Mouse (Mus musculus): ENCODE data around the gene Fam160a2. TPM values are rescaled to one million over a fixed set of nuclear protein-coding genes. Genes with fewer than 3 reads are reported as not detected.

Fam160a2 gene
- total RNA-seq, 2 experiments from 2014 or later, result 21.0 to 24.9 TPM

Other genes starting within 250 kb of the Fam160a2 start
- gene Olfr684, start 236.4 kb downstream of the Fam160a2 start, total RNA-seq (2021), result not detected
- not detected for gene Olfr685, start 214.0 kb downstream of the Fam160a2 start, total RNA-seq (2021)
- gene Olfr686, start 192.6 kb downstream of the Fam160a2 start, total RNA-seq (2021), result not detected
- gene Olfr688, start 112.0 kb downstream of the Fam160a2 start, total RNA-seq (2021), result not detected
- not detected for gene Olfr689, start 88.9 kb downstream of the Fam160a2 start, total RNA-seq (2021)
- gene Olfr690, start 66.0 kb downstream of the Fam160a2 start, total RNA-seq (2021), result not detected
- not detected for gene Olfr691, start 57.8 kb downstream of the Fam160a2 start, total RNA-seq (2021)
- gene Olfr692, start 31.8 kb downstream of the Fam160a2 start, total RNA-seq (2021), result not detected
- gene Gm5901, start 25.0 kb downstream of the Fam160a2 start, total RNA-seq (2021), result not detected
- not detected for gene Cnga4, start 4.5 kb upstream of the Fam160a2 start, total RNA-seq (2021)
- not detected for gene Cckbr, start 25.7 kb upstream of the Fam160a2 start, total RNA-seq (2021)
- 10 to 100 TPM; 63.8 to 65.3 TPM for gene Cavin3, start 82.2 kb upstream of the Fam160a2 start, total RNA-seq (2021)
- gene Smpd1, start 154.3 kb upstream of the Fam160a2 start, total RNA-seq (2021), result 10 to 100 TPM; 36.3 to 39.2 TPM
- gene Apbb1, start 181.6 kb upstream of the Fam160a2 start, total RNA-seq (2021), result 10 to 100 TPM; 15.0 to 16.6 TPM
- 1 to 10 TPM in 1 of 2 experiments, under 1 TPM in 1; 0.66 to 9.8 TPM for gene Hpx, start 200.1 kb upstream of the Fam160a2 start, total RNA-seq (2021)
- 10 to 100 TPM; 26.2 to 34.9 TPM for gene Trim3, start 233.5 kb upstream of the Fam160a2 start, total RNA-seq (2021)
- 10 to 100 TPM; 78.9 to 88.0 TPM for gene Timm10b, start 240.0 kb upstream of the Fam160a2 start, total RNA-seq (2021)
- gene Arfip2, start 240.4 kb upstream of the Fam160a2 start, total RNA-seq (2021), result 10 to 100 TPM; 39.9 to 41.7 TPM
- 1 to 10 TPM; 2.8 to 4.0 TPM for gene Gm45799, start 240.5 kb upstream of the Fam160a2 start, total RNA-seq (2021)